Mouse (Mus musculus) kidney, embryonic 14.5 days (tissue): ENCODE results near the gene Zdhhc7. TPM values are rescaled to one million over a fixed set of nuclear protein-coding genes. Genes with fewer than 3 reads are reported as not detected.

Source experiments
- ATAC-seq: fragments of 200-750 bp; cut with Nextera tagmentation; 2 replicates; pipeline ENCODE4 v1.8.0; 2017; ENCODE audit warnings: moderate number of reproducible peaks, mild to moderate bottlenecking, moderate TSS enrichment, moderate library complexity; ENCODE audit not compliant: low FRiP score, low TSS enrichment
- H3K27ac ChIP-seq: fragments of 300-500 bp; sonication (generic); 2 replicates; pipeline ENCODE4 v1.5.1; 2014; ENCODE audit warnings: low read depth, mild to moderate bottlenecking, low read length, moderate library complexity, mixed read lengths
- H3K27me3 ChIP-seq: fragments of 300-500 bp; sonication (generic); 2 replicates; pipeline ENCODE4 v1.6.1; 2014; ENCODE audit warnings: mild to moderate bottlenecking, low read length; ENCODE audit not compliant: control insufficient read depth, insufficient read depth
- H3K36me3 ChIP-seq: fragments of 300-500 bp; sonication (generic); 2 replicates; pipeline ENCODE4 v1.6.1; 2014; ENCODE audit warnings: low read length, mixed read lengths; ENCODE audit not compliant: control insufficient read depth, insufficient read depth
- H3K4me1 ChIP-seq: fragments of 300-500 bp; sonication (generic); 2 replicates; pipeline ENCODE4 v1.6.1; 2014; ENCODE audit warnings: low read length, mixed read lengths; ENCODE audit not compliant: control insufficient read depth, insufficient read depth
- H3K4me2 ChIP-seq: fragments of 300-500 bp; sonication (generic); replicated peaks from 2 replicates; pipeline ENCODE4 v1.6.1; 2014; ENCODE audit warnings: low read depth, mild to moderate bottlenecking, low read length
- H3K4me3 ChIP-seq: fragments of 300-500 bp; sonication (generic); 2 replicates; pipeline ENCODE4 v1.5.1; 2014; ENCODE audit warnings: mild to moderate bottlenecking, low read length
- H3K9ac ChIP-seq: fragments of 300-500 bp; sonication (generic); 2 replicates; pipeline ENCODE4 v1.6.1; 2014; ENCODE audit warnings: low read depth, mild to moderate bottlenecking, low read length, moderate library complexity
- H3K9me3 ChIP-seq: fragments of 300-500 bp; sonication (generic); 2 replicates; pipeline ENCODE4 v1.6.1; 2016; ENCODE audit warnings: low read length; ENCODE audit not compliant: control insufficient read depth
- whole genome bisulfite sequencing: fragments of 180-500 bp; shearing (Covaris S2); extraction: QIAGEN DNeasy Blood & Tissue Kit; methylation state at CpG from one replicate; pipeline ENCODE4 v1.1.7; 2014; 5-methylcytosine and 5-hydroxymethylcytosine counted together
- polyA plus RNA-seq: library from polyadenylated mRNA; unstranded; fragments of >200 nt; fragmentation: Nextera tagmentation; extraction: Ambion mirVana; gene quantifications from 2 replicates; pipeline ENCODE4 v1.2.1, GENCODE M21; 2014

Zdhhc7 gene
- polyA plus RNA-seq, 1 experiment from 2014 or later: 31.0 TPM

DNA sequence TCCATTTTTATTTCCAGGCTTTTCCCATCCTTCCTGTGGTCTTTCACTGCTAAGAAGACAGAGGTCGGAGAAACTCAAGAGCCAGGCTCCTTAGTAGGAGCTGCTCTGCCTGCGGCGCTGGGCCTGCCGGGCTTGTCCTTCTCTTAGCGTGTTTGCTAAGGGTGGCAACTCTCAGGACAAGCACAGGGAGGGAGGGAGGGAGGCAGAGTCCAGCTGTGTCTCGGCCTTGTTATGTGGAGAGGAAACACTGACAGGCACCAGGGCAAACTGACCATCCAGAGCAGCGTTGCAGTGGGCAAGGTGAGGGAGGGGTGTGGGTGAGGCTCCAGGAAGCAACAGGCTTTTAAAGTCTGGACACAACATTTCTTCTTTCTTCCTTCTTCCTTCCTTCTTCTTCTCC is 11.8 kb downstream of the Zdhhc7 start:
- Histone ChIP-seq H3K9me3 (no peaks in the 10 kb centered on the region), H3K27me3 (no peaks in the 10 kb centered on the region), H3K27ac (no peak overlapping the region), H3K36me3 (peaks cover 68% of the 10 kb centered on the region), H3K4me2 (no peak overlapping the region), H3K9ac (no peak overlapping the region), H3K4me1 (no peaks in the 10 kb centered on the region), H3K4me3 (no peak overlapping the region)
- ATAC-seq: no peak
- WGBS: 80% methylated on average over 7 of the region's 7 CpGs

DNA sequence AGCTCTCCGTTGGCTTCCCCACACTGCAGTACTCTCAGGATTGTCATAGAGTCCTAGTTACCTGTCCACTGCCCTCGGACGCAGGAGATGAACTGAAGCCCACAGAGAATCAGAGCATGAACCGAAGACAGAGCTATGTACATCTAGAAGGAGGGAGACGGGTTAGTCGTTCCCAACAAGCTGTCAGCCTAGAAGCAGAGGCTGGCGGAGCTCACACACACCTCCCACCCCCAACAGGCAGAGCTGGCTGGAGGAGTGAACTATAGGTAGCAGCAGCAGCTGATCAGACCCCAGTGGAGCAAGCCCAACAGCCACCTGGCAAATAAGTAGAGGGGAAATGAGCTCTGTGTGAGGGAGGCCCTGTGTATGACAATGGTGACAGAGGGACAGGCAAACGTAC is 16.5 kb downstream of the Zdhhc7 start:
- ATAC-seq: no peak

DNA sequence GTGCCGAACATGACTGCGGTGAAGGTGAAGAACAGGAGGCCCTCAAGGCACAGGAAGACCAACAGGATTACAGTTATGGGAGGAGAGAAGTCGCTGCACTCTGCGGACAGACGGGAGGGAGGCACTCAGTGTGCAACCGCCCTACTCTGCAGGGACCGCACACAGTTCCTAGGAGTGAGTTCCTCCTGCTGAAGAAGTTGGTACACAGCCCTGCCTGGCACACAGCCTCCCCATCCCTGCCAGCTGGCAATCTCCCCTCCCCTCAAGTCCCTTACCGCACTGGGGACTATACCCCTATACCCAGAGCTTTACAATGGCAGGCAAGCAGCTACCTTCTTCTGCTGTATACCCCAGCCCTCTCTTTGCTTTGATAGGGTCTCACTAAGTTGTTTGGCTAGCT is 18.0 kb downstream of the Zdhhc7 start:
- WGBS: 94% methylated on average over 8 of the region's 8 CpGs

More for the DNA sequence above, 16.5 kb downstream of the Zdhhc7 start:
- 90% methylated on average over 8 of the region's 8 CpGs for WGBS
- Histone ChIP-seq H3K4me1 (no peaks in the 10 kb centered on the region), H3K4me2 (no peak overlapping the region), H3K36me3 (peaks cover 67% of the 10 kb centered on the region), H3K27me3 (no peaks in the 10 kb centered on the region), H3K9ac (no peak overlapping the region), H3K9me3 (no peaks in the 10 kb centered on the region), H3K27ac (no peak overlapping the region), H3K4me3 (no peak overlapping the region)

DNA sequence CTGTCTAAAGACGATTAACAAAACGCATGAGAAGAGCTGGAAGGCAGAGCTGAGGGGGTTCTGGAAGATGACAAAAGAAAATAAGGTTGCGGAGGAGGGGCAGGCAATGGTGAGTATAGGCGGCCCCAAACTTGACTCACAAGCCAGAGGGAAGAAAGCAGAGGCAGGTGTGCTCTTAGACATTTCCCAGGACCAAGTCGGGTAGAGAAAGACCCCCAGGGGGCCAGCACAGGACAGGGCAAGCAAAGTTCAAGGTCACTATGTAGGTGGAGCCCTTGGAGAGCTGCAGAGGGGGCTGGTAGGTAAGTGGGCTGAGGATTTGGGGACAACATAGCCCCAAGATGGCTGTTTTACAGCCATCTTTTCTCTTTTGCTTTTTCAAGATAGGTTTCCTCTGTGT is 21.9 kb downstream of the Zdhhc7 start:
- ATAC-seq: no peak
- no peaks in the 10 kb centered on the region for H3K27me3 ChIP-seq
- H3K4me2 ChIP-seq: no peak overlapping the region
- H3K9ac ChIP-seq: no peak overlapping the region
- H3K4me3 ChIP-seq: no peak overlapping the region
- H3K4me1 ChIP-seq: peaks cover 6% of the 10 kb centered on the region; the same call in 1 of the 2 replicates
- H3K27ac ChIP-seq: no peak overlapping the region
- H3K36me3 ChIP-seq: peaks cover 28% of the 10 kb centered on the region
- no peaks in the 10 kb centered on the region for H3K9me3 ChIP-seq
- WGBS: 66% methylated on average over 5 of the region's 5 CpGs

More for the DNA sequence above, 18.0 kb downstream of the Zdhhc7 start:
- Histone ChIP-seq H3K4me1 (no peaks in the 10 kb centered on the region), H3K27ac (no peak overlapping the region), H3K9ac (no peak overlapping the region), H3K36me3 (peaks cover 63% of the 10 kb centered on the region), H3K4me3 (no peak overlapping the region), H3K4me2 (no peak overlapping the region), H3K27me3 (no peaks in the 10 kb centered on the region), H3K9me3 (no peaks in the 10 kb centered on the region)
- no peak for ATAC-seq

DNA sequence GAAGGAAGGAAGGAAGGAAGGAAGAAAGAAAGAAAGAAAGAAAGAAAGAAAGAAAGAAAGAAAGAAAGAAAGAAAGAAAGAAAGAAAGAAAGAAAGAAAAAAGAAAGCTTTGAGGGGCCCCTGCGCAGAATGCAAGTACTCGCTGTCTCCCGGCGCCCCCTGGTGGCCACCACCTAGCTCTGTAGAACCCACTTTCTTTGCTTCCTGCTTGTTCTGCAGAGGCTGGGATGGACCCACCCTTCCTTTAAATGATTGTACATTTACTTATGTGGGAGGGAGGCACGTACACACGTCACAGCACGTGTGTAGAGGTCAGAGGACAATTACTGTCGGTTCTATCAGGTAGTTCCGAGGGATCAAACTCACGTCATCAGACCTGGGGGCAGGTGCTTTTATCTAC is 23.2 kb downstream of the Zdhhc7 start:
- ATAC-seq: peak; percentile 56
- Histone ChIP-seq H3K9ac (no peak overlapping the region), H3K4me2 (no peak overlapping the region), H3K36me3 (peaks cover 24% of the 10 kb centered on the region), H3K4me1 (peaks cover 6% of the 10 kb centered on the region; the same call in 1 of the 2 replicates), H3K4me3 (no peak overlapping the region), H3K27ac (no peak overlapping the region), H3K9me3 (no peaks in the 10 kb centered on the region), H3K27me3 (no peaks in the 10 kb centered on the region)
- 14% methylated on average over 10 of the region's 10 CpGs for WGBS

DNA sequence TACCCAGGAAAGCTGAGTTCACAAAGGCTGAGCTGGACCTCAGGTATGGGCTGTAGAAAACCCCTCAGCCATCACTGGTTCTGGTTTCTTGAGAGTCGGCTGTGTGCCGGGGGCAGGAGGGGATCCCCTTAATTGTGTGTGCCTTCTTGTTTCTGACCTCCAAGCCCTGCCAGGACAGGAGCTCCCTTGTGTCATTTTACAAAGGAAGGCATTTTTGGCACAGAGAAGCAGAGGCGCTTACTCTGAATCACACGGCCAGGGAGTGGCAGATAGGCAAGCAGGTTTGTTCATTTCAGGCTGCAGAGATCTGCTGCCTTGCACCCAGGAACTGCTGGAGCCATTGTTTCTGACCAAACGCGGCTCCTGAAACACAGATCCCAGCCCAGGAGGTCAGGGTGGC is 25.9 kb downstream of the Zdhhc7 start:
- ATAC-seq: no peak
- WGBS: 62% methylated on average over 6 of the region's 6 CpGs
- Histone ChIP-seq H3K27ac (no peak overlapping the region), H3K4me1 (peaks cover 9% of the 10 kb centered on the region; the same call in 1 of the 2 replicates), H3K27me3 (no peaks in the 10 kb centered on the region), H3K9ac (0 out of 2 replicates have a peak overlapping the region, but pooled peaks have one; percentile 12), H3K4me2 (no peak overlapping the region), H3K9me3 (no peaks in the 10 kb centered on the region), H3K36me3 (no peaks in the 10 kb centered on the region), H3K4me3 (no peak overlapping the region)

DNA sequence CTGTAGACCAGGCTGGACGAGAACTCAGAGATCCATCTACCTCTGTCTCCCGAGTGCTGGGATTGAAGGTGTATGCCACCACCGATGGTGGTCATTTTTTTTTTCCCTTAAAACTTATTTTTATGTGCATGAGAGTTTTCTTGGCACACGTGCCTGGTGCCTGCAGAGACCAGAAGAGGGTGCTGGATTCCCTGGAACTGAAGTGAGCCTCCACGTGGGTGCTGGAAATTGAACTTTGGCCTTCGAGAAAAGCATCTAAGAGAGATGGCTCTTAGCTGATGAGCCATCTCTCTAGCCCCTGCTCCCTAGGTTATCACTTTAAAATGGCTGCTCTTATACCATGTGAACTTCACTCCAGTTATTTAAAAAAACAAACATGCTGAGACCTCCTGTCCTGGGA is 26.8 kb downstream of the Zdhhc7 start:
- H3K36me3 ChIP-seq: no peaks in the 10 kb centered on the region
- no peaks in the 10 kb centered on the region for H3K9me3 ChIP-seq
- no peak overlapping the region for H3K27ac ChIP-seq
- 70% methylated on average over 6 of the region's 6 CpGs for WGBS
- no peak overlapping the region for H3K4me2 ChIP-seq
- H3K4me3 ChIP-seq: no peak overlapping the region
- peaks cover 9% of the 10 kb centered on the region; the same call in 1 of the 2 replicates for H3K4me1 ChIP-seq
- H3K27me3 ChIP-seq: no peaks in the 10 kb centered on the region
- ATAC-seq: no peak
- H3K9ac ChIP-seq: no peak overlapping the region

DNA sequence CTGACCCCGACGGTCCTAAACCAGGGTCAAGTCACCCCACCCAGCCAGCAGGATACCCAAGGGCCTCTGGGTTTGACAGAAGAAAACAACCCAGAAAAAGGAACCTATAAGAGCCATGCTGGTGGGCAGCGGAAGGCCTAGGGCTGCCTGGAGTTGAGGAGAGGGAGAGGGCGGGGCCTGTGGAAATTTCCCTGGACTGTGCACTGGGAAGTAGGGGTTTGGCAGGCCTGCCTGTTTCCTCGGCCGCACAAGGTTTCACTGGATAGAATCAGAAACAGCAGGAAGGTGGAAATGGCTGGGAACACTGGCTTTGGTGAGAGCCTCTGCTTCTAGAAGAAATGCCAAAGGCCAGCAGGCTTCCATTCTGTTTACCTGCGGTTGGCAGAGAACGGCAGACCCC is 28.5 kb downstream of the Zdhhc7 start:
- WGBS: 68% methylated on average over 8 of the region's 8 CpGs
- H3K9me3 ChIP-seq: no peaks in the 10 kb centered on the region
- H3K27ac ChIP-seq: peak overlapping the region; percentile 76
- no peak overlapping the region for H3K4me3 ChIP-seq
- H3K4me2 ChIP-seq: no peak overlapping the region
- H3K4me1 ChIP-seq: peaks cover 17% of the 10 kb centered on the region
- no peak for ATAC-seq
- H3K36me3 ChIP-seq: no peaks in the 10 kb centered on the region
- no peak overlapping the region for H3K9ac ChIP-seq
- H3K27me3 ChIP-seq: no peaks in the 10 kb centered on the region

DNA sequence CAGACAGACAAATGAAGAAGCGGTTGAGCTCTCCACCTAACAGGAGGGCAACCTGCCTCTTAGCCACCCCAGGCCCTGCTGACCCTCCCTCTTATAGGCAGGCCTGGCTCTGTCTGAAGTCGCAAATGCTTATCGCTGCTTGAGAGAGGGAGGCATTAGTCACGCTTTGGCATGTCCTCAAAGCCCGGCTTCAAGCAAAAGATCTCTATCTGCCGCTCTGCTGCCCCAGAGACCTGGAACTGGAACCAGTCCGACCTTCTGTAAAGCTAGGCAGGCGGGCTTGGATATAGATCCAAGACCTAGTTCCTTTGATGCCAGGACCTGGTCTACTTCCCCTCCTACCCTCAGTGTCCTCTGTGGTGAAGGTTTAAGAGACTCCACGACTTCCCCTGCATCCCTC is 29.0 kb downstream of the Zdhhc7 start:
- Histone ChIP-seq H3K9me3 (no peaks in the 10 kb centered on the region), H3K27ac (peak overlapping the region; percentile 76; the same call in 1 of the 2 replicates), H3K4me1 (peaks cover 19% of the 10 kb centered on the region), H3K9ac (no peak overlapping the region), H3K36me3 (no peaks in the 10 kb centered on the region), H3K27me3 (no peaks in the 10 kb centered on the region), H3K4me2 (no peak overlapping the region), H3K4me3 (no peak overlapping the region)
- no peak for ATAC-seq
- 62% methylated on average over 9 of the region's 9 CpGs for WGBS
